Mouse (Mus musculus): ENCODE data around the gene Ggn. TPM values are rescaled to one million over a fixed set of nuclear protein-coding genes. Genes with fewer than 3 reads are reported as not detected.
"Not testable (repeated sequence)": the region's sequence is repeated elsewhere in the genome, so short reads cannot be mapped to it uniquely, and the experiment has no call there.

Ggn gene
- polyA plus RNA-seq, 1 experiment from 2014 or later, result 0.14 TPM

DNA sequence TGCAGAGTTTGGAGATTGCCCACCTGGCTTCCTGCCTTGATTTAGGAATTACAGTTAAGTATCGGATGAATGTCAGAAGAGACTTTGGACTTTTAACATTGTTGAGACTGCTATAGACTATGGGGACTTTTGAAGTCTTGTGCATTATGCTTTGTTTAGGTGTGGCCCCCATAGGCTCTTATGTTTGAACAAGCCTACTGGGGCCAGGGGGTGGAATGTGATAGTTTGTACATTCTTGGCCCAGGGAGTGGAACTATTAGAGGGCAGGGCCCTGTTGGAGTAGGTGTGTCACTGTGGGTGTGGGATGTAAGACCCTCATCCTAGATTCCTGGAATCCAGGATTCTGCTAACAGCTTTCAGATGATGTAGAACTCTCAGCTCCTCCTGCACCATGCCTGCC, 24.2 kb downstream of the Ggn start:
- WGBS, result 70% methylated on average over 1 of the region's 1 CpGs
- not testable (repeated sequence) for H3K27ac ChIP-seq (ENCODE audit: low read length); H3K4me3 ChIP-seq (ENCODE audit: low read length); H3K27me3 ChIP-seq (ENCODE audit: control insufficient read depth, insufficient read depth, low read length); H3K9ac ChIP-seq (ENCODE audit: low read length); ATAC-seq (replicated peaks; ENCODE audit: extremely low read depth, insufficient read depth, low FRiP score); H3K9me3 ChIP-seq (replicated peaks; ENCODE audit: control insufficient read depth, low read length); H3K4me1 ChIP-seq (ENCODE audit: control insufficient read depth, insufficient read depth, low read length); H3K36me3 ChIP-seq (ENCODE audit: control insufficient read depth, insufficient read depth); H3K4me2 ChIP-seq (ENCODE audit: low read depth, low read length)

DNA sequence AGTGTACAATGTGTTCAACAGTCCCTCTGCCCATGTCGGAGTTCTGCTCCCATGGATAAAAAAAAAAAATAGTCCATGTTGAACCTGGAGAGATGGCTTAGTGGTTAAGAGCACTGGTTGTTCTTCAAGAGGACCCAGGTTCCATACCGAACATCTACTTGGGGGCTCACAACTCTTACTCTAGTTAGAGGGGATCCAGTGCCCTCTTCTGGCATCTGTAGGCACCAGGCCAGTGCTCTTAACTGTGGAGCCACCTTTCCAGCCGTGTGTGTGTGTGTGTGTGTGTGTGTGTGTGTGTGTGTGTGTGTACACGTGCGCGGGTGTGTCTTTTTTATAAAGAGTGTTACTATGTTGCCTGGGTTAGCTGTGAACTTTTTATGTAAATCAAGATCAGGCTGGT, 32.6 kb downstream of the Ggn start:
- WGBS, result 81% methylated on average over 6 of the region's 6 CpGs
- H3K4me2 ChIP-seq (ENCODE audit: low read depth, low read length), result no peak overlapping the region
- no peaks in the 10 kb centered on the region for H3K27me3 ChIP-seq (ENCODE audit: control insufficient read depth, insufficient read depth, low read length)
- H3K36me3 ChIP-seq (ENCODE audit: control insufficient read depth, insufficient read depth), result no peaks in the 10 kb centered on the region
- H3K27ac ChIP-seq (ENCODE audit: low read length), result no peak overlapping the region
- H3K9ac ChIP-seq (ENCODE audit: low read length), result no peak overlapping the region
- H3K4me1 ChIP-seq (ENCODE audit: control insufficient read depth, insufficient read depth, low read length), result no peaks in the 10 kb centered on the region
- H3K9me3 ChIP-seq (replicated peaks; ENCODE audit: control insufficient read depth, low read length), result no peaks in the 10 kb centered on the region
- H3K4me3 ChIP-seq (ENCODE audit: low read length), result no peak overlapping the region
- ATAC-seq (replicated peaks; ENCODE audit: extremely low read depth, insufficient read depth, low FRiP score), result no peak

DNA sequence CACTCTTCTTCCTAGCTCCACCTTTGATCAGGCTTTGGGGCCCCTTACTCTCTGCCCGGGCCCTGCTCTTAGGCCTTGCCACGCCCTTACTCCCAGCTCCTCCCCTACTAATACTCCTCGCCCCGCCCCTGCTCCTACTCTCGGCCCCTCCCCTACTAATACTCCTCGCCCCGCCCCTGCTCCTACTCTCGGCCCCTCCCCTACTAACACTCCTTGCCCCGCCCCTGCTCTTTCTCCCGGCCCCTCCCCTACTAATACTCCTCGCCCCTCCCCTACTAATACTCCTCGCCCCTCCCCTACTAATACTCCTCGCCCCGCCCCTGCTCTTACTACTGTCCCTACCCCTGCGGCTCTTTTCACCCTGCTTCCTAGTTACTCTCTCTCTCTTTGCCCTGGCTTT, 41.0 kb downstream of the Ggn start:
- not testable (repeated sequence) for H3K27me3 ChIP-seq (ENCODE audit: control insufficient read depth, insufficient read depth, low read length); H3K36me3 ChIP-seq (ENCODE audit: control insufficient read depth, insufficient read depth); H3K4me1 ChIP-seq (ENCODE audit: control insufficient read depth, insufficient read depth, low read length)
- peaks cover 12% of the 10 kb centered on the region for H3K9me3 ChIP-seq (replicated peaks; ENCODE audit: control insufficient read depth, low read length)
- peak overlapping the region; percentile 39 for H3K9ac ChIP-seq (ENCODE audit: low read length)
- ATAC-seq (replicated peaks; ENCODE audit: extremely low read depth, insufficient read depth, low FRiP score), result peak; percentile 16; the same call in 1 of the 2 replicates
- H3K4me3 ChIP-seq (ENCODE audit: low read length), result peak overlapping the region; percentile 61
- WGBS, result 20% methylated on average over 15 of the region's 15 CpGs
- H3K27ac ChIP-seq (ENCODE audit: low read length), result peak overlapping the region; percentile 75
- peak overlapping the region; percentile 68 for H3K4me2 ChIP-seq (ENCODE audit: low read depth, low read length)

DNA sequence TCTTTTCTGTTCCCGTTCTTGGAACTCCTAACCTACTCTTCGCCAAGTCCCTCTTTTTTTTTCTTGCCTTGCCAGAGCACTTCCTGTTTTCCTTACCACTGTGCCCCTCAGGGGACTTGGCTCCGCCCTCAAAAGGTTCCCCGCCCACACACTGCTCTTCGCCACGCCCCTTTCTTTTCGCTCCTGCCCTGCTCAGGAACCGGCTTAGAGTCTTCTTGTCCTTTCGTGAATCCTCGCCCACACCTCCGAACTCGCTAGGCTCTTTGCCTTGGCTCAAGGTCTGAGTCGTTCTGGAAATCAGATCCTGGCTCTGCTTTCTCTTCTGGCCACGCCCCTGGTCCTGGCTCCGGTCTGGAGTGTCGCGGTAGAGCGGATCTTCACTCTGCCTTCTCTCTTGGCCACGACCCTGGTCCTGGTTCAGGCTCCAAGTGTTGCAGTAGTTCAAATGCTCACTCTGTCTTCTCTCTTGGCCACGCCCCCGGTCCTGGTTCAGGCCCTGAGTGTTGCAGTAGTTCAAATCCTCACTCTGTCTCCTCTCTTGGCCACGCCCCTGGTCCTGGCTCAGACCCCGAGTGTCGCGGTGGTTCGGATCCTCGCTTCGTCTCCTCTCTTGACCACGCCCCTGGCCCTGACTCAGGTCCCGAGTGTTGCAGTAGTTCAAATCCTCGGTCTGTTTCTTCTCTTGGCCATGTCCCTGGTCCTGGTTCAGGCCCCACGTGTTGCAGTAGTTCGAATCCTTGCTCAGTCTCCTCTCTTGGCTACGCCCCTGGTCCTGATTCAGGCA, 41.6 kb downstream of the Ggn start:
- Histone ChIP-seq H3K27me3 (ENCODE audit: control insufficient read depth, insufficient read depth, low read length) (peaks cover 3% of the 10 kb centered on the region; the same call in 1 of the 2 replicates), H3K4me3 (ENCODE audit: low read length) (peak overlapping the region; percentile 61), H3K9ac (ENCODE audit: low read length) (peak overlapping the region; percentile 39), H3K4me1 (ENCODE audit: control insufficient read depth, insufficient read depth, low read length) (peaks cover 5% of the 10 kb centered on the region; the same call in 1 of the 2 replicates), H3K36me3 (ENCODE audit: control insufficient read depth, insufficient read depth) (no peaks in the 10 kb centered on the region), H3K4me2 (ENCODE audit: low read depth, low read length) (peak overlapping the region; percentile 68), H3K27ac (ENCODE audit: low read length) (peak overlapping the region; percentile 75), H3K9me3 (replicated peaks; ENCODE audit: control insufficient read depth, low read length) (peaks cover 12% of the 10 kb centered on the region)
- peak; percentile 84 for ATAC-seq (replicated peaks; ENCODE audit: extremely low read depth, insufficient read depth, low FRiP score)
- 4% methylated on average over 34 of the region's 34 CpGs for WGBS

DNA sequence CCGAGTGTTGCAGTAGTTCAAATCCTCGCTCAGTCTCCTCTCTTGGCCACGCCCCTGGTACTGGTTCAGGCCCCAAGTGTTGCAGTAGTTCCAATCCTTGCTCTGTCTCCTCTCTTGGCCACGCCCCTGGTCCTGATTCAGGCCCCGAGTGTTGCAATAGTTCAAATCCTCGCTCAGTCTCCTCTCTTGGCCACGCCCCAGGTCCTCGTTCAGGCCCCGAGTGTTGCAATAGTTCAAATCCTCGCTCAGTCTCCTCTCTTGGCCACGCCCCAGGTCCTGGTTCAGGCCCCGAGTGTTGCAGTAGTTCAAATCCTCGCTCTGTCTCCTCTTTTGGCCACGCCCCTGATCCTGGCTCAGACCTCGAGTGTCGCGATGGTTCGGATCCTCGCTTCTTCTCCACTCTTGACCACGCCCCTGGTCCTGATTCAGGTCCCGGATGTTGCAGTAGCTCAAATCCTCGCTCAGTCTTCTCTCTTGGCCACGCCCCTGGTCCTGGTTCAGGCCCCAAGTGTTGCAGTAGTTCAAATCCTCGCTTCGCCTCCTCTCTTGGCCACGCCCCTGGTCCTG, 42.3 kb downstream of the Ggn start:
- H3K27me3 ChIP-seq (ENCODE audit: control insufficient read depth, insufficient read depth, low read length), result peaks cover 3% of the 10 kb centered on the region; the same call in 1 of the 2 replicates
- peak overlapping the region; percentile 61 for H3K4me3 ChIP-seq (ENCODE audit: low read length)
- H3K27ac ChIP-seq (ENCODE audit: low read length), result no peak overlapping the region
- peaks cover 12% of the 10 kb centered on the region for H3K9me3 ChIP-seq (replicated peaks; ENCODE audit: control insufficient read depth, low read length)
- no peak for ATAC-seq (replicated peaks; ENCODE audit: extremely low read depth, insufficient read depth, low FRiP score)
- peak overlapping the region; percentile 68 for H3K4me2 ChIP-seq (ENCODE audit: low read depth, low read length)
- 21% methylated on average over 26 of the region's 26 CpGs for WGBS
- H3K4me1 ChIP-seq (ENCODE audit: control insufficient read depth, insufficient read depth, low read length), result peaks cover 5% of the 10 kb centered on the region; the same call in 1 of the 2 replicates
- no peak overlapping the region for H3K9ac ChIP-seq (ENCODE audit: low read length)
- H3K36me3 ChIP-seq (ENCODE audit: control insufficient read depth, insufficient read depth), result no peaks in the 10 kb centered on the region

DNA sequence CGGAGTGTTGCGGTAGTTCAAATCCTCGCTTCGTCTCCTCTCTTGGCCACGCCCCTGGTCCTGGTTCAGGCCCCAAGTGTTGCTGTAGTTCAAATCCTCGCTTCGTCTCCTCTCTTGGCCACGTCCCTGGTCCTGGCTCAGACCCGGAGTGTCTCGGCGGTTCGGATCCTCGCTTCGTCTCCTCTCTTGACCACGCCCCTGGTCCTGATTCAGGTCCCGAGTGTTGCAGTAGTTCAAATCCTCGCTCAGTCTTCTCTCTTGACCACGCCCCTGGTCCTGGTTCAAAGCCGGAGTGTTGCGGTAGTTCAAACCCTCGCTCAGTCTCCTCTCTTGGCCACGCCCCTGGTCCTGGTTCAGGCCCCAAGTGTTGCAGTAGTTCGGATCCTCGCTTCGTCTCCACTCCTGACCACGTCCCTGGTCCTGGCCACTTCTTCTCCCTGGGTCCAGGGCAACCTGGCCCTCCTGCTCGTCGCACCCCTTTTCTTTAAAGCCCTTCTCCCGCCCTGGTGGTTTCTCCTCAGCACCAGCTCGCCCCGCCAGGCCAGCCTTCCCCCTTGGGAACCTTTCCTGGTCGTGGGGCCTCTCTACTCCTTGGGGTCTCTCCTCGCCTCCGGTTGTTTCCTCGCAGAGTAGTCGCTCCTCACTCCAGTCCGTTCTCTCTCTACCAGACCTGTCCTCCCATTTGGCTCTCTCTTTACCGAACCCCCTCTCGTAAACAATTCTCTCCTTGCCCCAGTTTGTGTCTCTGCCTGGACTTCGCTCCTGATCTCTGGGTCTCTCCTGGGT, 43.0 kb downstream of the Ggn start:
- H3K9me3 ChIP-seq (replicated peaks; ENCODE audit: control insufficient read depth, low read length), result peaks cover 12% of the 10 kb centered on the region
- ATAC-seq (replicated peaks; ENCODE audit: extremely low read depth, insufficient read depth, low FRiP score); H3K4me2 ChIP-seq (ENCODE audit: low read depth, low read length); H3K4me1 ChIP-seq (ENCODE audit: control insufficient read depth, insufficient read depth, low read length); H3K27ac ChIP-seq (ENCODE audit: low read length); H3K4me3 ChIP-seq (ENCODE audit: low read length); H3K36me3 ChIP-seq (ENCODE audit: control insufficient read depth, insufficient read depth); H3K27me3 ChIP-seq (ENCODE audit: control insufficient read depth, insufficient read depth, low read length); H3K9ac ChIP-seq (ENCODE audit: low read length): not testable (repeated sequence)
- 20% methylated on average over 40 of the region's 40 CpGs for WGBS

DNA sequence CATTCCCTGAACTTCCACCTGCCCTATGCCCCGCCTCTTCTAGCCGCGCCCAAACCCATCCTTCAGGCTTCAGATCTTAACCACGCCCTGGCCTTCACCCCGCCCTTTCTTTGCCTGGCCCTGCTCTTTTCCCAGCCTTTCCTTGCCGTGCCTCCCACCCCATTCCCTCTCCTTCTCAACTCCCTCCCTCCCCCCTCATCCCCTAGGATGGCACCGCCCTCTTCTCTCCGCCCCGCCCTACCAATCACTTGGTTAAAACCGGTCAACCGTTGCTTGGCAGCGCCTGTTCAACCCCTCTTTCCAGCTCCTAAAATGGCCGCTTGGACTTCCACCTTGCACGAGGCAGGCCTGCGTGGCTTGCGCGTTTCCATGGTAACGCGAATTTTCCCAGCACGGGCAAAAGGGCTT, 43.7 kb downstream of the Ggn start, which contains the start of gene Catsperg1:
Gene Catsperg1 (minus strand): TSS at position 361 of the 408 bp plus-strand sequence.
- no peak for ATAC-seq (replicated peaks; ENCODE audit: extremely low read depth, insufficient read depth, low FRiP score)
- H3K27ac ChIP-seq (ENCODE audit: low read length), result no peak within 1 kb of the TSS
- no peak within 1 kb of the TSS for H3K9ac ChIP-seq (ENCODE audit: low read length)
- no peak within 1 kb of the TSS for H3K4me2 ChIP-seq (ENCODE audit: low read depth, low read length)
- peaks cover 12% of the 10 kb centered on the region for H3K9me3 ChIP-seq (replicated peaks; ENCODE audit: control insufficient read depth, low read length)
- H3K4me3 ChIP-seq (ENCODE audit: low read length), result no peak within 1 kb of the TSS
- peaks cover 3% of the 10 kb centered on the region; the same call in 1 of the 2 replicates for H3K27me3 ChIP-seq (ENCODE audit: control insufficient read depth, insufficient read depth, low read length)
- 11% methylated on average over 20 of the region's 20 CpGs for WGBS
- peaks cover 5% of the 10 kb centered on the region; the same call in 1 of the 2 replicates for H3K4me1 ChIP-seq (ENCODE audit: control insufficient read depth, insufficient read depth, low read length)
- H3K36me3 ChIP-seq (ENCODE audit: control insufficient read depth, insufficient read depth), result no peaks in the 10 kb centered on the region

DNA sequence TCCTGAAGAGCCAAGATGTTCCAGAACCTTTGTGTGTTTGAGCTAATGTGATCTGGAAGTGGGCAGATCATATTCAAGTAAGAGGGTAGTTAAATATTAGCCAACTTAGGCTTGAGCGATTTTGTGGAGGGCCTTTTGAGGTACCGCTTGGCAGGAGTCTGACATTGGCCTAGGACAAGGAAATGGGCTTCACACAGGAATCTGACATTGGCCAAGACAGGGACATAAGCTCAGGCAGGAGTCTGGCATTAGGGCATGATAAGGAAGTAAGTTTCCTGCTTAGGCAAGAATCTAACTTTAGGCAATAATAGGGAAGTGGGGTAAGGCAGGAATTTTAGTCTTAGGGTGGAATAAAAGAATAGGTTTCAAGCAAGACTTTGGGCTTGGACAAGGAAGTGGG, 44.2 kb downstream of the Ggn start:
- Histone ChIP-seq H3K9me3 (replicated peaks; ENCODE audit: control insufficient read depth, low read length) (peaks cover 16% of the 10 kb centered on the region), H3K9ac (ENCODE audit: low read length) (no peak overlapping the region), H3K4me1 (ENCODE audit: control insufficient read depth, insufficient read depth, low read length) (peaks cover 5% of the 10 kb centered on the region; the same call in 1 of the 2 replicates), H3K27me3 (ENCODE audit: control insufficient read depth, insufficient read depth, low read length) (peaks cover 3% of the 10 kb centered on the region; the same call in 1 of the 2 replicates), H3K36me3 (ENCODE audit: control insufficient read depth, insufficient read depth) (no peaks in the 10 kb centered on the region), H3K4me2 (ENCODE audit: low read depth, low read length) (no peak overlapping the region), H3K27ac (ENCODE audit: low read length) (no peak overlapping the region), H3K4me3 (ENCODE audit: low read length) (no peak overlapping the region)
- WGBS, result 61% methylated on average over 2 of the region's 2 CpGs
- no peak for ATAC-seq (replicated peaks; ENCODE audit: extremely low read depth, insufficient read depth, low FRiP score)

Data from heart, embryonic 16.5 days (tissue).